In the genomic region with DNA sequence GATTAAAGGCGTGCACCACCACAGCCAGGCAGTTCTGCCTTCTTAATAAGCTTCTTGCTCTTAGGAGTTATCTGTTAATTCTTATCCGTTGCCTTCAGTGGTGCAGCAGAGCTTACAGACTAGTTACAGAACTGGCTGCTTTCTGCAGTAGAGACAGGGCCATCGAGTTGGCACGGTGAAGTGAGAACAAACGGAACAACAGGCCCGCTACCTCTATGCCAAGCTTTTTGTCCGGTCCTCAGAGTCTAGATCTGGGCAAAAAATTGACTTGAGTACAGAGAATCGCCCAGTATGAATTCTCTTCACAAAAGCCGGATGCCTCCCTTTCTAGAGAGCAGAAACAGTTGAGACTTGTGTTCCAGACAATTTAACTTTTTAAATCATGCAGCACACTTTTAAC, we compare ENCODE assay signal across 12 mouse cellular contexts.
DNase-seq lines count a peak whose midpoint lies in the region.
"Had no signal": no experiment of that assay in that cellular context is flagged by ENCODE, and none has a peak within 500 bp of the region (broad histone marks: within the 10 kb centered on the region; RNA-seq: fewer than 3 reads in every experiment).

No protein-coding gene starts in this region.

- peak; percentile 35 for DNase-seq in cerebellum, adult 11-12 months
- DNase-seq in cerebellum, postnatal 10 days: no peak
- DNase-seq in cerebellum, adult 9-11 months: peak; percentile 42
- no peak for DNase-seq in cerebellum, postnatal 4 days (ENCODE audit: low spot score in 2 of 2)
- DNase-seq in brain, adult 2 months (ENCODE audit: low read depth, low spot score): peak; percentile 67
- DNase-seq: adrenal gland, adult 8-10 months; adrenal gland, postnatal 14 days; adrenal gland, postnatal 36 days; B cell, adult 2 months; cerebellum, adult 11 months; cerebellum, postnatal 14 days; embryo, embryonic 11 days had no signal

Comparison
In these comparisons a context has a peak if more than half of its experiments do, and no peak if none do; other contexts are left out.
1. DNase-seq: peak in cerebellum, adult 11-12 months (single experiment), cerebellum, adult 9-11 months (single experiment) and brain, adult 2 months (single experiment); none in cerebellum, postnatal 10 days (0 of 2) and cerebellum, postnatal 4 days (0 of 2).